Mouse (Mus musculus) cerebellum, postnatal 25 days (tissue): ENCODE results near the gene BC051665.

ENCODE experiments used
- DNase-seq, 2 experiments: peaks; one replicate each; pipeline ENCODE4 v3.0.0; 2021; ENCODE audit warnings: mixed read lengths in 2 of 2

BC051665 gene

GRCm38 (mm10) chr13:60786264-60786663 is at the start of gene BC051665:
Gene BC051665 (minus strand): TSS chr13:60786364.
- no peak for DNase-seq

GRCm38 (mm10) chr13:60826052-60826451 is 39.9 kb upstream of the BC051665 start:
- no peak for DNase-seq

GRCm38 (mm10) chr13:60820486-60821175 is 34.5 kb upstream of the BC051665 start:
- DNase-seq: no peak

DNA sequence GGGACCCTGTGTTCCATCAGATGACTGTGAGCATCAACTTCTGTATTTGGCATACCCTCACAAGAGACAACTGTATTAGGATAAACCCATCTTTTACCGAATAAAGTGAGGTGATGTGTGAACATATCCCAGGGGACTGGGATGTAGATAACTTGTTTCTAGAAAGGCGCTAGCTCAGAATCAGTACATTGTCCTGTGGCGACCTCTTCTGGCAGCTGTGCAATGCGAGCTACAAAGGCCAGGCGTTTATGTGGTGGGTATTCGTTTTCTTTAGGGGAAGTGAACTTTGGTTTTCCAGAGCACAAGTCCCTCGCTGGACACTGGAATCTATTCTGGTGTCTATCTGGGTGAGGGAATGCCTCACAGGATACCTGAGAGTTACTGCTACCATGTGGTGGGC is 33.3 kb upstream of the BC051665 start:
- peak in 1 of 2 experiments; percentile 15 for DNase-seq

DNA sequence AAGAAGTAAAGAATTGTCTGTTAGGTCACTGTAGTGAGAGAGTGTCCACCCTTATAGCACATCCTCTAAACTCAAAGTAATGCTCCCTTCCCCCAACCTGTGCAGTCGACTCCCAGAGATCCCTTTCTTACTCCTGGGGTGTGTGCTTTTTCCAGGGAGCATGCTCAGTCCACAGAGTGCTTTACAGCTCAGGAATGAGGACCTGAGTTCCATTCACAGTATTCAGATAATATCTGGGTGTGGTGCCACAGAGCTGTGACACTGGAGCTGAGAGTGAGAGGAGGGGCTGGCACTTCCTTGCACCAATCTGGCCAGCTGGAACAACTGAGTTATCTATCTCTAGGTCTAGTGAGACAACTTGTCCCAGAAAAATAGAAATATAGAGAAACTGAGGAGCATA is 27.6 kb upstream of the BC051665 start:
- DNase-seq: no peak

DNA sequence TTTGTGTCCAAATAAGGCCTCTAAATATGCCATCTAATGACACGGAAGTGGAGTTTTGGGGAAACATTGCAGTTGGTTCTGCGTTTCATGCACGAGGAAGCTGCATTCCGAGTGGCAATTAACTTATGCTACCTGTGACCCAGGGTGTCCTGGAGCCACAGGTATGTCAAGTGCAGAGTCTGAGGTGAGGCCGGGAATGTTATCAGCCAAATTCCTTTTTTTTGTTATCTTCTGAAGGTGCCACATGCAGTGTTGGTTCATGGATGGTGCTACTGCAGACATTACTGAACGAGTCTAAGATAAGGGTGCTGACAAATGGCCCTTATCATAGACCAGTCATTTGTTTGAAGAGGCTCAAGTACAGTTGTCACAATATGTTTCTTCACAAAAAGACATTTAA is 26.6 kb upstream of the BC051665 start:
- DNase-seq: no peak

- DNase-seq: no peak
These were observed 23.5 kb upstream of the BC051665 start for GRCm38 (mm10) chr13:60809690-60810089.

DNA sequence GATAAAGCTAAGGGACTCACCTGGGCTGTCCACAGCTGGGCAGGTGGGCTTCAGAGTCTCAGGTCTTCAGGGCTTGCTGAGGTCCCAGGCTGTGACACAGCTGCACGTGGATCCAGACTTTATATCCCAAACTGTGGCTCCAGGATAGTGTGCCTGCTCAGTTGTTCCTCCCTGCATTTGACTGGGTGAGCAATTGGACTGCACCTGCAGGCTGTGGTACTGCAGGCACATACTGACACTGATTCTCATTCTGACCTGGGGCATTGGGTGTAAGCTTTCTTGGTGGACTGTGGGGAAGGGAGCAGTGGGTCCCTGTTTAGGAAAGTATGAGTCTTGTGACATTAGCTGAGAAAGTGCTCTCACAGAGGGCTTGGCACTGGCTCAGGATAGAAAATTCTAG is 16.6 kb upstream of the BC051665 start, which contains the start of gene Ctsll3:
Ctsll3 (minus strand) TSS at position 101 of the 400 bp plus-strand sequence.
- DNase-seq: no peak

GRCm38 (mm10) chr13:60789466-60789865 is 3.3 kb upstream of the BC051665 start:
- DNase-seq: no peak

- DNase-seq: no peak
These were observed 2.9 kb downstream of the BC051665 start for GRCm38 (mm10) chr13:60783301-60783700.

DNA sequence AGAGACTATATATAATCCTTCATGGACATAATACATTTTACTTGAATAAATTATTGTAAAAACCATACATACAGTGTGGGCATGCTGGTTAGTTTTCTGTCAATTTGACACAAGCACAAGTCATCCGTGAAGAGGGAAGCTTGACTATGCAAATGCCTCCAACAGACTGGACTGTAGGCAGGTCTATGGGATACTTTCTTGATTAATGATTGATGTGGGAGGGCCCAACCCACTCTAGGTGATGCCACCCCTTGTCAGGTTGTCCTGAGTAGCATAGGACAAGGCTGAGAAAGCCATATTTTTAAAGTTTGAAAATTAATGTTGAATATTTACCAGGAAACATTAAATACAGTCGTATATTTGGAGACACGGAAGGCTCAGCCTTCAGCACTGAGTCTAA is 5.6 kb downstream of the BC051665 start:
- no peak for DNase-seq

DNA sequence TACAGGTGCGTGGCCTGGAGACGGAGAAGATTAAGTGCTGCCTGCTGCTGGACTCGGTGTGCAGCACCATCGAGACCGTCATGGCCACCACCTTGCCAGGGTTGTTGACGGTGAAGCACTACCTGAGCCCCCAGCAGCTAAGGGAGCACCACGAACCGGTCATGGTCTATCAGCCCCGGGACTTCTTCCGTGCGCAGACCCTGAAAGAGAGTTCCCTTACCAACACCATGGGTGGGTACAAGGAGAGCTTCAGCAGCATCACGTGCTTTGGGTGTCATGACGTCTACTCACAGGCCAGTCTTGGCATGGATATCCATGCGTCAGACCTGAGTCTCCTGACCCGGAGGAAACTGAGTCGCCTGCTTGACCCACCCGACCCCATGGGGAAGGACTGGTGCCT is 25.0 kb downstream of the BC051665 start:
- DNase-seq: no peak

DNA sequence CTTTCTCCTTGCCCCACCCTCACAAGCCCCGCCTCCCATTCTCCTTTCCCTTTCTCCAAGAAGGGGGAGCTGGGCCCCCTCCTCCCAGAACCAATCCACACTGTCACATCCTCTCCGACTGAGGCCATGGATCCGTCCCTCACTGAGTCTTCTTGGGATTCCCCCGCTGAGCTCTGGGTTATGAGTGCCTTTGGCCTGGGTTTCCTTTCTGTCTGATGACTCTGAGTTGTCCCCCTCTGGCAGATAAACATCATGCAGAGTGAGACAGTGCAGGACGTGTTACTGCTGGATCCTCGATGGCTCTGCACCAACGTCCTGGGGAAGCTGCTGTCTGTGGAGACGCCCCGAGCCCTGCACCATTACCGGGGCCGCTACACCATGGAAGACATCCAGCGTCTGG is 25.8 kb downstream of the BC051665 start:
- DNase-seq: no peak

DNA sequence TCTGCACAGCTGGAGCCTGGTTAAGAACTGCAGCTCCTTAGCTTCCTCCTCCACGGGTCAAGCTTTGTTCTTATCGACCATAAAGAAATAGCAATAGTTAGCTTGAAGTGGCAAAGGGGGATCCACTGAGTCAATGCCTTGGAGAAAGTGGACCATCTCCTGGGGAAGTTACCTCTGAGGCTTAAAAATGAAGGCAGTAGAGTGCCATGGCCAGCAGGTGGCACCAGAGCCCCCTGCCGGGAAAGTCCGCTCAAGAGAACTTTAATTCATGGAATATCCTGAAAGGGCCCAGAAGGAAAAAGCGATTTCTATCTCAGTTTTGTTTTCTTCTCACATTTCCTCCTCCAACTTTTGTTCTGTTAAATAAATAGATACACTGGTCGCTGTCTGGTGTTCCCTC is 27.0 kb downstream of the BC051665 start:
- peak in 1 of 2 experiments; percentile 48 for DNase-seq

DNA sequence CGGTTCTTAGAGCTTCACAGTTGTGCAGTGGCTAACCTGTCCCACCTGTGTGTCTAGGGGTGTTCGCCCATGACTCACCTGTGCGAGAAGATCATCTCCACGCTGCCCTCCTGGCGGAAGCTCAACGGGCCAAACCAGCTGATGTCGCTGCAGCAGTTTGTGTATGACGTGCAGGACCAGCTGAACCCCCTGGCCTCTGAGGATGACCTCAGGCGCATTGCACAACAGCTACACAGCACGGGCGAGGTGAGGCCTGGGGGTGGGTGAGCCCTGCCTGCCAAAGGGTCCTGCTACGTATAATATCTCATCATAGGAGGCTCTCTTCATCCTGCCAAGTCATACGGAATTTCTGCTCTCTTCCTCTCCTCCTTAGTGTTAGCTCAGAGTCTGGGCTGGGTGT is 28.9 kb downstream of the BC051665 start:
- DNase-seq: no peak

- no peak for DNase-seq
These were observed 30.9 kb downstream of the BC051665 start for GRCm38 (mm10) chr13:60755251-60755650.

GRCm38 (mm10) chr13:60753216-60753615 is 32.9 kb downstream of the BC051665 start:
- DNase-seq: no peak

DNA sequence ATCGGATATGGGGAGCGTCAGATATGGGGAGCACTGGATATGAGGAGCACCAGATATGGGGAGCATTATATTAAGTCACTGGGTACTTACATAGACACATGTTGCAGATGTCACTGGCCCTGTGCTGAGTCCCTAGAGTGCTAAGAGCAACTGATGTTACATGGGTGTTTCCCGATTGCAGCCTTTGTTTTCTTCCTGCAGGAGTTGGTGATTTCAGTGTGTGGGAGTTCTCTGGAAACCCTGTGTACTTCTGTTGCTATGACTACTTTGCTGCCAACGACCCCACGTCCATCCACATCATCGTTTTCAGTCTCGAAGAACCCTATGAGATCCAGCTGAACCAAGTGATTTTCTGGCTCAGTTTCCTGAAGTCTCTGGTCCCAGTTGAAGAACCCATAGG is 35.2 kb downstream of the BC051665 start:
- no peak for DNase-seq

DNA sequence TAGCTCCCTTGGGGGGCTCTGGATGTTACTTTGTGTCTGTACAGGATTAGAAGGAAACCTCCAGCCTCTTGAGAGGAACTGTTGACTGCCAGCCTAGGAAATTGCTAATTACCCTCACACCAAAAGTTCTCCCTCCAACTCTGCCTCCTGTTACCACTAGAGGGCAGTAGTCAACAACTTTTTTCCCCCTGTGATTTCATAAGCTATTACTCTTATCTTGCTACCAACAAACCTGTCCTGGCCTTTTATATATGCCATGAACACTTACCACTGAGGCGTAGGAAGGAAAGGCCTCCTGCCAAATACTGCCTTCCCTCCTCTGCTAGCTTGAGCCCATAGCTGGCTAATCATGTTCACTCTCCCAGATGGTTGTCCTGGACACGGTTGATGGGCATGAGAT is 37.6 kb downstream of the BC051665 start:
- no peak for DNase-seq

- no peak for DNase-seq
These were observed 39.0 kb downstream of the BC051665 start for GRCm38 (mm10) chr13:60747201-60747600.

DNA sequence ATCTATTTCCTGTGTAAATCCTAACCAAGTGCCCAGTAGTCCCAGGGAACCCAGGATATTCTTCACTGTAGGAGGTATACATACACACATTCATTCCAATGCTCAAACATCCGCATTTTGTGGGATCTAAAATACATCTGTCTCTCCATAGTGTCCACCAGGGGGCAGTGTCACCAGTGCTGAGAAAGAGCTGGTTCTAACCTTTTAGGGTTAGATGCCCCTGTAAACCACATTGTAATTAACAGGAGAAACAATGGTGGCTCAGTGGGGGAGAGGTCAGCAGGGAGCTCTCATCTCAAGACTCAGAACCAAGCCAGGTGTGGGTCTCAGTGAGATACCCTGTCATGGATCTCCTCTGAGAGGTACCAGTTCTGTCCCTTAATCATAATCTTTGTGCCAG is 39.9 kb downstream of the BC051665 start:
- peak in 1 of 2 experiments; percentile 36 for DNase-seq

DNA sequence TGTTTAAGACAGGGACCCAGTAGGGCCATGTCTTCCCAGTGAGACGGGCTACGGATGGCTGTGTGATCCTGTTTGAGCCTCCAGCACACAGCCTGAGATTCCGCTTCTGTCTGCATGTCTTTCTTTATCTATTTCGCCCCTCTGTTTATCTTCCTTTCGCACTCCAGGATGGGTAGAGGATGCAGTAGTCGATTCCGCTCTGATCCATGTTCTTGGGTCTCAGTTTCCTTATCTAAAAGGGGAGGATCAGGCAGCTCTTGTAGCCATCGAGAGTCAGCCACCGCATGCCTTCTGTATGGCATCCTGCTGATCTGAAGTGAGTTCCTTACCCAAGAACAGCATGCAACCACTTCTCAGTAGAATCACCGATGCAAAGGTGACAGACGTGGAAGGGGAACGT is 40.8 kb downstream of the BC051665 start:
- no peak for DNase-seq

GRCm38 (mm10) chr13:60744736-60745135 is 41.4 kb downstream of the BC051665 start:
- no peak for DNase-seq

- peak; percentile 82 to 90 for DNase-seq
These were observed 42.1 kb downstream of the BC051665 start for GRCm38 (mm10) chr13:60744078-60744460.
